Mouse (Mus musculus): ENCODE measurements around the gene Tpm3.

The Tpm3 gene

DNA sequence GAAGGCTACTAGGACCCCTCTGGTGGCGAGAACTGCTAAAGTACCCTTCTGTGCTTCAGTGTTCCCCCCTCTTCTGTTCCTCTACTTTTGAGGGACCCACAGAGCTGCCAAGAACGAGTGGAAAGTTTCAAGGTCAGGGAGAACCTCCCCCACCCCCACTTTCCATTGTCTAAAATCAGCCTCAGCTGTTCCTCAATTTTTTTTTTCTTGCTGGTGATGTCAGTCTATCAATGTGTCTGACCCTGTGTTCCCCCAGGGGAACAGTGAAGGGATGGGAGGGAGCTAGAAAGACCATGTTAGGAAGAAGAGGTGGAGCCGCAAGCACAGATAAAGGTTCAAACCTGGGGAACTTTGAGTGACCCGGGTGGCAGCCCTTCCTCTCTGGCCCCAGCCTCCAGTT is at the start of gene Tpm3:
TSS of gene Tpm3 (plus strand) at position 356 of the 400 bp plus-strand sequence.
- DNase-seq (ENCODE audit: low spot score in 2 of 2): no peak

DNA sequence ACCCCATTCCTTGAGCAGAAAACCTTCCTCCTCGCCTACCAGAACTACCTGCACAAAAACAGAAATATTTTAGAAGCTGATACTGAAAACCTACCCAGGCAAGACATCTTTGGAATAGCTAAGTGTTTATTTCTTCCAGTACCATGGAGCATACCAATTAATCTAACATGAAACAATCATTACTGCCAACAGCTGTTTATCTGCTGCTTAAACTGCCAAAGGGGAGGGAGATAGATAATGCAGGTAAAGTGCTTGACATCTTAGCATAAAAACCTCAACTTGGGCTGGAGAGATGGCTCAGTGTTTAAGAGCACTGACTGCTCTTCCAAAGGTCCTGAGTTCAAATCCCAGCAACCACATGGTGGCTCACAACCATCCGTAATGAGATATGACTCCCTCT is 37.8 kb upstream of the Tpm3 start:
- no peak for DNase-seq (ENCODE audit: low spot score in 2 of 2)

- no peak for DNase-seq (ENCODE audit: low spot score in 2 of 2)
These were observed 36.2 kb upstream of the Tpm3 start for GRCm38 (mm10) chr3:90036263-90036662.

GRCm38 (mm10) chr3:90049691-90050090 is 22.8 kb upstream of the Tpm3 start:
- no peak for DNase-seq (ENCODE audit: low spot score in 2 of 2)

- peak; percentile 37 to 52 for DNase-seq (ENCODE audit: low spot score in 2 of 2)
These were observed 20.8 kb upstream of the Tpm3 start, which contains the start of gene 4933434E20Rik for GRCm38 (mm10) chr3:90051441-90052350. Gene 4933434E20Rik (plus strand): TSS chr3:90051636.

- DNase-seq (ENCODE audit: low spot score in 2 of 2): peak; percentile 92 to 93
These were observed 19.9 kb upstream of the Tpm3 start, which contains the start of gene Ubap2l for GRCm38 (mm10) chr3:90052351-90053241. Gene Ubap2l (minus strand): TSS chr3:90052628.

- no peak for DNase-seq (ENCODE audit: low spot score in 2 of 2)
These were observed 10.9 kb upstream of the Tpm3 start for GRCm38 (mm10) chr3:90061549-90061948.

DNA sequence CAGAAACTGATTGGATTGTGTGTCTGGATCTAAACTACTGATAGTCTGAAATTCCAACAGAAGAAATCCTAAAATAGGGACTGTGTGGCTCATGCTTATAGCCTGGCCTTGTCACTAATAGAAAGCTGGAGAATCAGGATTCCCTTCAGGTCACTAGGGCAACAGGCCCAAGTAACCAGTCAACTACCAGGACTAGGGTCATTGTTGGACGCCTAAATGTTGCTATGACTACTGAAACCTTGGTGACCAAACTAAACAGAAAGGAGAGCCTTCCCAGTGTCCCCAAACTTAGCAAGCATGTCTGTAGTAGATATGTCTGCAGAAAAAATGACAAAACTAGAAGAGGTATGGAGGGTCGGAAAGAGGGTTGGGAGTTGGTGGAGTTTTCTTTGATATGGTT is 9.9 kb upstream of the Tpm3 start:
- DNase-seq (ENCODE audit: low spot score in 2 of 2): no peak

- DNase-seq (ENCODE audit: low spot score in 2 of 2): no peak
These were observed 8.1 kb upstream of the Tpm3 start for GRCm38 (mm10) chr3:90064383-90064782.

- DNase-seq (ENCODE audit: low spot score in 2 of 2): no peak
These were observed 6.9 kb upstream of the Tpm3 start for GRCm38 (mm10) chr3:90065553-90065952.

DNA sequence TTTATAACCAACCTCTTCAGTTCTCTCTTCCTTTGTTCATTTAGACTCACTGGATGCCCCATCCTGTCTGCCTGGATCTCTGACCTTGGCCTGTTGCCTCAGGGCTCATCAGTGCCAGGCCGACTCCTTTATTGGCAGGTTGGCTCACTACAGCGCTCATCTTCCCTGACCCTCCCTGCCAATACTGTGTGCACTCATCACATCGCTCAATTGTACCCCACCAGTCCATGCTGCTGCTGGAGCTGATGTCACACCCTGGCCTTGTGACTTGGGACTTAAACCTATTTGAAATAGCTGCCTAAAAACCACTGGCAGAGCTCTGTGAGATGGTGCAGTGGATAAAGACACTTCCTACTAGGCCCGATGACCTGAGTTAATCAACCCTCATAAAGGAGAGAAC is 4.6 kb upstream of the Tpm3 start:
- DNase-seq (ENCODE audit: low spot score in 2 of 2): no peak

GRCm38 (mm10) chr3:90069688-90070087 is 2.8 kb upstream of the Tpm3 start:
- DNase-seq (ENCODE audit: low spot score in 2 of 2): no peak

DNA sequence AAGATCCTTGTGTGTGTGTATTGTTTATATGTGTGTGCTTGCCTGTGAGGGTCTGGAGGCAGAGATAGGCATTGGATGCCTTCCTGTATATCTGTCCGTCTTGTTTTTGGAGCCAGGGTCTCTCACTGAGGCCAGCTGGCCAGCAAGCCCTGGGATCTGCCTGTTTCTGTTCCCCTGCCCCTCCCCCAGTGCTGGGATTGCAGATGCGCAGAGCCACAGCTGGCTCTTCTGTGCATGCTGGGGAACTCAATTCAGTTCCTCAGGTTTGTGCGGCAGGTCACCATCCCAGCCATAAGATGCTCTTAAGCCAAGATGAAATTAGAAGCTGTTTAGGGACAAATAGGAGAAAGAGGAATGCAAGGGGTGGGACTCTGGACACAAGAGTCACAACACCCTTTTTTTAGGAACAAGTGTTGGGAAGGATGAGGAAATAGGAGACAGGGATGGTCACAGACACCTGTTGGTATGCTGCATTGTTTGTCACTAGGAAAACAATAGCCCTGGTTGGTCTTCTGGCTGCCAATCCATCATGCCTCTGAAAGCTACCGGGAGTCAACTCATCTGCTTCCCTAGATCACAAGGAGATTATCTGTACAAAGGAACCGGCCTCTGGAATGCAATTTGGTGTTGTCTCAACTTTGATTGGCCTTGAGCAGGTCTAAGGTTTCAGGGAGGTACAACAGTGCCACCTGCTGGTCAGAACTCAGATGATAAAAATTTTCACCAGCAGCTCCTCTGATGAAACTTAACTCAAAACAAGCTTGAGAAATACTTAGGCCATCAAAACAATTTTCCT is 4.7 kb downstream of the Tpm3 start:
- peak; percentile 55 to 75 for DNase-seq (ENCODE audit: low spot score in 2 of 2)

- no peak for DNase-seq (ENCODE audit: low spot score in 2 of 2)
These were observed 5.8 kb downstream of the Tpm3 start for GRCm38 (mm10) chr3:90078224-90078623.

- DNase-seq (ENCODE audit: low spot score in 2 of 2): peak; percentile 90
These were observed 6.8 kb downstream of the Tpm3 start for GRCm38 (mm10) chr3:90079133-90079762.

DNA sequence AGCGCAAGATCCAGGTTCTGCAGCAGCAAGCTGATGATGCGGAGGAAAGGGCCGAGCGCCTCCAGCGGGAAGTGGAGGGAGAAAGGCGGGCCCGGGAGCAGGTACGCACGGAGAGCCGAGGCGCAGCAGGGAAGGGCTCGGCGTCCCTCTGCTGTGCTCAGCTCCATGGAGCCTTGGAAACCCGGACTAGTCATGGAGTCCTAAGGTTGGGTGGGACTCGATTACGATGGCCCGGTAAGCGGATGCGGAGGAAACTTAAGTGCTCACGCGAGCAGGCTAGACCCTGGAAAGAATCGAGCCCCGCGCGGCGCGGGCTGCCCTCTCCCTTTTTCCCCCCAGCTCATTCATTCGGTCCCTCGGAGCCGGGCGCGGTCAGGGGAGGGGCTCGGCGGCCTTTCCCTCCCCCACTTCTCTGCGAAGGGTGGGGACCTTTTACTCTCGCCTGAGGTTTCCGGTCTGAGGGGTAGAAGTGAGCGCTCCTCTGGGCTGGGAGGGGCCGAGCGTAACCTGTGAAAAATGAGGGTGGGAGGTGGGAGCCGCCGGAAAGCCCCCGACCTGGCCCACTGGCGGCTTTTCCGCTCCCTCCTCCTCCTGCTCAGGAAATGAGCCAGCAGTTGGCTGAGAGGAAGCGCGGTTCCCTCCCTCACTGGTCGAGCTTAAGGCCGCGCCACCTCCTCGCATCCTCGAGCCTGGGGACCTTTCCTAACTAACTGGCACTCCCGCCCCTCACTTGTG is 7.5 kb downstream of the Tpm3 start:
- DNase-seq (ENCODE audit: low spot score in 2 of 2): peak; percentile 50 to 64

GRCm38 (mm10) chr3:90080498-90080863 is 8.0 kb downstream of the Tpm3 start:
- DNase-seq (ENCODE audit: low spot score in 2 of 2): no peak

- no peak for DNase-seq (ENCODE audit: low spot score in 2 of 2)
These were observed 9.2 kb downstream of the Tpm3 start for GRCm38 (mm10) chr3:90081365-90082240.

DNA sequence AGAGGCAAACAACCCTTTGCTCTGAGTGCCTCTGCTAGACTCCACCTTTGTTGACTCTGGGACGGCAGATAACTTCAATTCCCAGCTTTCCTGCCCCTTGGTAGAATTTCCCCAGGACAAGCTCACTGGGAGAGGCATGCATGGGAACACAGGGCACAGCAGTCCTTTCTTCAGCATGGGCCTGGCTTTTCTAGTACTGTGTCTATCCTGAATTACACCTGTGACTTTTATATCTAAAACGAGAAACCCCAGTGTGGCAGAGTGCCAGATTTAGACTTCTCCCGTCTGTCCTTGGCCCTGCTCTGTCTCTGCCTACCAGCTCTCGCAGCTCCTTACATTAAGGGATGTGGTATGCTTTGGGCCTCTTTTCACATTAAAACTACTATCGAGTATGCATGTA is 10.6 kb downstream of the Tpm3 start:
- DNase-seq (ENCODE audit: low spot score in 2 of 2): peak in 1 of 2 experiments; percentile 29
